Mouse (Mus musculus) urinary bladder, postnatal 14 days (tissue): ENCODE measurements around the gene Kcnb1.
A peak's percentile ranks its signal among the peaks of the same experiment; 100 is the strongest.
"Not testable (repeated sequence)": the region's sequence is repeated elsewhere in the genome, so short reads cannot be mapped to it uniquely, and the experiment has no call there.

Experiments
- DNase-seq: peaks from one replicate; pipeline ENCODE4 v3.0.0; 2021; ENCODE audit warnings: low spot score

Gene Kcnb1

GRCm38 (mm10) chr2:167204686-167205085 is 14.7 kb upstream of the Kcnb1 start:
- DNase-seq: not testable (repeated sequence)

DNA sequence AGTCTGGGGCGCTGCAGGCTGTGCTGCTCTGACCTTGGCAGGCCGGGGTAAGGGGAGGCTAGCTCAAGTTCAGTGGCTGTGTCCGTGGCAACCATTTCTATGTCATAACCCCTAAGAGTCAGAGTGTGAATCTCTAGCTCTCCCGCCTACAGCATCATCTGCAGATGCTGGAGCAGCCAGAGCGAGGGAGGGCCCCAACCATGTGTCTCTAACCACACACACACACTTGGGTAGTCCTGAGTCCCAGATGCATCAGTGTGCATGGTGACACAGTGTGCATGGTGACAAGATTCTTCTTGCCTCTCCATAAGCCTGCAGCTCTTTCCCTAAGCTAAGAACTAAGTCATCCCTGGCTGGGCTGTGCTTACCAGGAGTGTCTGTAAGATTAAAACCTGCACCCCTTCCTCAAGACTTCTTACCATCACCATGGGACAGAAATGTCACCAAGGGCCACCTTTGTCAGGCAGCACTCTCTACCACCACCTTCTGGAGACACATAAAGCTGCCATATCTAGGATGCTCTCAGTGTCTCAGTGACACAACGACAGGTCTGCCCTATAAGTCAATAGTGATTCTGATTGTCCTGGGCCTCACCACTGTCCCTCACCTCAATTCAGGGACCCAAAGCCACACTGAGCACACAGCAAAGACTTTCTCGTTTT is 13.7 kb upstream of the Kcnb1 start:
- no peak for DNase-seq

- no peak for DNase-seq
These were observed 11.7 kb upstream of the Kcnb1 start for GRCm38 (mm10) chr2:167201463-167202291.

GRCm38 (mm10) chr2:167198660-167199427 is 8.9 kb upstream of the Kcnb1 start:
- no peak for DNase-seq

GRCm38 (mm10) chr2:167193361-167193760 is 3.4 kb upstream of the Kcnb1 start:
- DNase-seq: no peak

DNA sequence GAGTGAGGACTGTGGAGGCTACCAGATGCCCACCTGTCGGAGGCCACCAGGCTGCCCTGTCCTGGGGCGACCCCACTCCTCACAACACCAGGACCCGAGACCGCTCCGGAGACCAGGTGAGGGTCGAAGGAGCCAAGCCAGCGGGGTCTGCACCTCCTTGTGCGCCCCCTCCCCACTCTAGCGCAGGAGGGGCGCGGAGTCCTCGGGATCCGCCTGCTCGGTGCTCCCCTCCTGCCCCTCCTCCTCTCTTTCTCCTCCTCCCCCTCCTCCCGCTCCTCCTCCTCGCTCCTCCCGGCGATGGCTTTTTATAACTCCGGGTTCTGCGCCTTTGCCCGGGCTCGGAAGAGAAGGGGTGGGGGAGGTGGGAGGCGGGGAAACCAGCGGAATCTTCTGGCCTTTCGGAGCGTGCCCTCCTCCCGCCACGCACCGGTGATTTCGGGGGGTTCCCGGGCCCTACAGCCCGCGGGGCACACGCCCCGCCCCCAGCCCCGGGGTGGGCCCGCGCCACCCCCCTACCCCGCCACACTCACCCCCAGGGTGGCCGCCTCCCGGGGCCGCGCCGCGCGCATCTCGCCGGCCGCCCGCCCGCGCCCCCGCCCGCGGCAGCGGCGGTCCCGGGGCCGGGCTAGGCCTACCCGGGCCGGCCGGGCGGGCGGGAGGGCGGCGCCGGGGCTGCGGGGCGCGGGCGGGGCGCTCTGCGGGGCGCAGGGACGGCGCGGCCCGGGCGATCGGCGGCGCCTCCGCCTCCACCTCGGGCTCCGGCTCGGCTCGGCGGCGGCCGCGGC is 472 bp downstream of the Kcnb1 start:
- peak; percentile 24 for DNase-seq

GRCm38 (mm10) chr2:167188315-167189207 is 1.4 kb downstream of the Kcnb1 start:
- peak; percentile 86 for DNase-seq

DNA sequence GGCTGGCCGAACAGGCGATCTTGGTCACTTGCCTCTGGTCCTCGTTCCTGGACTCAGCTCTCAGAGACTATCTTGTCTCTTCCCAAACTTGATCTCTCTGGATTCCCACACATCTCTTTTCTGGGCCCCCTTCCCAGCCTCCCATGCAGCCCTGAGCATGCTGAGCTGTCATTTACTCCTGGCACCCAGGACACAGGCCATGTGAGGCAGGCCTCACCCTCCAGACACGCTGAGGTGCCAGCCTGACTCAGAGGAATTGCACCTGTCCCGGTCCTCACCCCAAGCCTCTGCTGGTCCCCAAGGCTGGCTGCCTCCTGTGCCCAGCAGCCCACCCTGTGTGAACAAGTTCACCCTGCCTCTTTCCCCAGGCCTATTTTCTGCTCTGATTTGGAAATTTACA is 2.8 kb downstream of the Kcnb1 start:
- DNase-seq: no peak

DNA sequence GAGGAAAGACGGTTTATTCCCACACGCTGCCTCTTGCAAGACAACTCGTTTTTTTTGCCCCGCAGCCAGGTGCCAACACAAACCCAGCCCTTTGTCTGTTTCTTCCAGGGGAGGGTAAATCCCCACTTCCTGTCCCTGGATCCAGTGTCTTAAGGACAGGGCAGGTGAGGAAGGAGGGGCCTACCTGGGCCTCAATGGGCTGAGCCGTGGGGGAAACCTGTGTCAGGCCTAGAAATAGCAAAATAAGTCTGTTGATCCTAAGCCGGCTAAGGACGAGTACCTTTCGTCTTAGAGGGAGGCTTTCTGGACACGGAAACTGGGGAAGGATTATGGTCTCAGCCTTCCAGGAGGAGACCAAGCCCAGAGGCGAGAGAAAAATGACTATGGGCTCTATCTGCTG is 3.4 kb downstream of the Kcnb1 start:
- DNase-seq: no peak

- no peak for DNase-seq
These were observed 4.0 kb downstream of the Kcnb1 start for GRCm38 (mm10) chr2:167186003-167186402.

GRCm38 (mm10) chr2:167185432-167185831 is 4.5 kb downstream of the Kcnb1 start:
- no peak for DNase-seq

- no peak for DNase-seq
These were observed 8.1 kb downstream of the Kcnb1 start for GRCm38 (mm10) chr2:167181662-167182389.

DNA sequence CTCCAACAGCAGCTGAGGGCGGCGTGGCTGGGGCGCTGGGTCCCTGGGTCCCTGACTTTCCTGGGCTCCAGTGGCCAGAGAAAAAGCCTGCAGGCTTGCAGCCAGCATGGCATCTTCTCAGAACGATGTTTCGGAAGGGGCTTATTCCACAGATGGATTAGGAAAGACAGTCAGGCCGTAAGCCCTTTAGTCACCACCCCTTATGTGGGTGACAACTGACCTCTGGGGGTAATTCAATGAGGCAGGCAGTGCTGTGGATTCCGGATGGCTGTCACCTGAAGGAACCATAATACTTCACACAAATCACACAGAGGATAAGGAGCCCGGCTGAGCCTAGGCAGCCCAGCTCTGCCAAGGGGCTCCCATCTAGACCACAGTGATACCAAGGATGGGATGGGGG is 8.9 kb downstream of the Kcnb1 start:
- DNase-seq: no peak

DNA sequence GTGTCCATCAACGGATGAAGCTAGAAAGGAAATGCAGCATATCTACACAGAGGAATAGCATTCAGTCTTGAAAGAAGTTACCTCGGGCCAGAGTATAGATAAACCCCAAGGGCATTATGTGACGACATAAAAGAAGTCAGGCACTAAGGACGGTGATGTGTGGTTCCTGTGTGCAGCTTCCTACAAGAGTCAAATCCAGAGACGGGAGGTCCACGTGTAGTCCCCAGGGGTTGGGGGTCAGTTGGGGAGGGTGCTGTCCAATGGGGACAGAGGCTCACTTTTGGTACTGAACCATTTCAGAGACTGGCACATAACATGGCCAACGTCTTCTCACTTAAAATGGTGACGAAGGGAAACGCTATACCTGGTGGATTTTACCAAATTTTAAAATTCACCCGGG is 10.7 kb downstream of the Kcnb1 start:
- DNase-seq: no peak

DNA sequence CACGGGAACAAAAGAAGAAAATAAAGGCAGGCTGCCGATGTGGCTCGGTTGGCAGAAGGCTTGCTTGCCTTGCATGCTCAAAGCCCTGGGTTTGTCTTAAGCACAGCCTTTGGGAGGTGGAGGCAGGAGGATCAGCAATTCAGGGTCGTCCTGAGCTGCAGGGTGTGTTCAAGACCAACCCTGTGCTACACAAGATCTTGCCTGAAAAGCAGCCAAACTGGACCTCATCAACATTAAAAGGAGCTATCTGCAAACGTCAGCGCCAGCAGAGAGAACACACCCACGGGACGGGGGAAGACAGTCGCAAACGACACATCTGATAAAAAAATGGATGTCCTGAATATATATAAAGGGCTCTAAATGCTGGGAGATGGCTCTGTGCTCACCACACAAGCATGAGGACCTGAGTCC is 12.7 kb downstream of the Kcnb1 start:
- DNase-seq: no peak

- DNase-seq: no peak
These were observed 14.7 kb downstream of the Kcnb1 start for GRCm38 (mm10) chr2:167175284-167175683.

DNA sequence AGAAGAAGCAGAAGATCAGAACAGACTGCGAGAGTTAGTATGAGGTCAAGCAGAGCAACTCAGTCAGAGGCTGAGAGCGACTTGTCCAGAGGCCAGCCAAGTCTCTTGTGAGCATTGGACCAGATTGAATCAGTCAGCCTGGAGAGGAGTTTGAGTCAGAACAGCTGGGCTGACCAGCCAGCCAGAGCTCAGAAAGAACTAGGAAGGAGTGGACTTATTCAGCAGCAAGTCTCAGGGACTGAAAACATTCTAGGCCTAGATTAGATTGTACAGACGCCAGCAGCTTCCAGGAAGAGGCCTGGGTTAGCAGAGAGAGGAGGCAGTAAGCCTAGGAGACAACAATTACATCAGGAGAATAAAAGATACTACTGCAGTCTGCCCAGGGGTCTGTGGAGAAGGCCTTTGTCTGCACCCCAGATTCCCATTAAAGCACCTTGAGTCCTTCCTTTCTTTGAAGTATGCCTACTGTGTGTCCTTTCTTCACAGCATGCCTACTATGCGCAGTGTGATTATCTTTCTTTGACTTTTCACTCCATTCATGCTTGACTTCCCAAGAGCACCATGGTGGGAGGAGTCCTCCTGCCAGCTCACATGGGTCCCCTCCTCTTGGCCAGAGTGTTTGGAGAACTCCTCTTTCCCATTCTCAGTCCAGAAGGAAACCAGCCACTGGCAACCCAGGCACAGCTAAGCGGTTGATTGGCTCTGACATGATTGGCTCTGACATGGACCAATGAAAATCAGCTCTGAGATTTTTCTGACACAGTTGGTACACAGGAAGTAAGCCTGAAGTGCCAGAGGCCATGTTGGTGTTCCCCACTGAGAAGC is 16.7 kb downstream of the Kcnb1 start:
- peak; percentile 60 for DNase-seq

- DNase-seq: peak; percentile 25
These were observed 22.3 kb downstream of the Kcnb1 start for GRCm38 (mm10) chr2:167167515-167168212.

GRCm38 (mm10) chr2:167163600-167163999 is 26.4 kb downstream of the Kcnb1 start:
- no peak for DNase-seq
